Mouse (Mus musculus) ES-Bruce4 (cell line): ENCODE data around the gene Pde7b.

Experiments used
- CTCF ChIP-seq: IDR thresholded peaks from one replicate; pipeline ENCODE4 v1.8.1; 2011; ENCODE audit warnings: low read depth, low read length
- EP300 ChIP-seq: IDR thresholded peaks from 2 replicates; pipeline ENCODE4 v1.6.1; 2011; ENCODE audit warnings: low read depth, low read length; ENCODE audit not compliant: insufficient read depth
- POLR2A ChIP-seq: IDR thresholded peaks from one replicate; pipeline ENCODE4 v1.8.1; 2011; ENCODE audit warnings: low read length; ENCODE audit not compliant: insufficient read depth

DNA sequence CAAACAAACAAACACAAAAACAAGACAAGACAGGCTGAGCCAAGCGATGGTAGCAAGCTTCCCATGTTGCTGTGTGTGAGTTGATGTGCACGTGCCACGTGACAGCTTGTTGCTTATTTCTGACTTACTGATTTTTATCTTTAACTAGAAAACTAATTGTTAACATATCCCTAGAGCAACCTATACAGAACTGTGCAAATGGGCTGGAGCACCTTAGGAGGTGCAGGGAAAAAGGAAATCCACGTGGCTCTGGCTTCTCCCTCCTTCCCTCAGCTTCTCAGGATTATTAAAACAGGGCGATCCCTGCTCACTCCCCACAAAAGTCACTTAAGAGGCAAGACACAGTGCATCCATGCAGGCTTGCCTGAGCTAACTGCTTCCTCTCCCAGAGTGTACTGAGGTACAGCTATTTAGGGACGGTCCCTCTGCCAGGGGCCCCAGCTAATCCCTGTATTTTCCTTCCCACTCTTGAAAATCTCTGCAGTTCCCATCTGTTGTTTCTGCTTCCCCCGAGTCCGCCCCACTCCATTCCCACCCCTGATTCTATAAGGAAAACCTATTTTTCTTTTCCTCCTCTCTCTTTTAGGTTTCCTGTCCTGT is 606 bp upstream of the Pde7b start:
- TF ChIP-seq CTCF (no peak), EP300 (no peak), POLR2A (no peak)
